Mouse (Mus musculus) liver, adult 2 months (tissue): ENCODE results near the gene 6820408C15Rik.

Source experiments
- CTCF ChIP-seq: fragments of 200-500 bp; IDR thresholded peaks from 2 replicates; pipeline ENCODE4 v1.5.1; 2011; ENCODE audit warnings: low read depth, low read length, control low read depth
- POLR2A ChIP-seq: fragments of 200-500 bp; IDR thresholded peaks from 2 replicates; pipeline ENCODE4 v1.6.1; 2011; ENCODE audit warnings: low read length, control low read depth; ENCODE audit not compliant: insufficient read depth; ENCODE audit errors: extremely low read depth

GRCm38 (mm10) chr2:152439833-152440232 is 24.4 kb downstream of the 6820408C15Rik start:
- TF ChIP-seq CTCF (no peak), POLR2A (no peak)
